Mouse (Mus musculus): ENCODE data around the gene Exoc2. TPM values are rescaled to one million over a fixed set of nuclear protein-coding genes. Genes with fewer than 3 reads are reported as not detected.

Exoc2 gene
- polyA plus RNA-seq, 1 experiment from 2014 or later, result 13.5 TPM

DNA sequence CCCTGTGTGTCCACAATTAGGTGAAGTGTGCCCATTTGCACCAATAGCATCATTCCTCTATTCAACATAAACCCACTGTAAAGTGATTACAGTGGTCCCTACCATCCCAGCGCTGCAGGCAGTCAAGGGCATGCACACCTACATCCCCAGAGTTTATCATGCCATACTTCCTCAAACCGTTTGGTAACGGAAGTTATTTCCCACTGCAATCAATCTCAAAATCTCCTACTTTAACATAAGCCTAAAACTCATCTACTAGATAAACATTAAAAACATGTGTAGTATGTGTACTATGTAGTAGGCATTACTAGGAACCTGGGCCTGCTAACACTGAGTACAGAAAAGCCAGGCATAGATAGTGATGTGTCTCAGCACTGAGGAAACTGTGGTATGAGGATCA, 2.8 kb downstream of the Exoc2 start:
- WGBS (ENCODE audit: insufficient replicate concordance), result 41% methylated on average over 3 of the region's 3 CpGs
- no peak overlapping the region for H3K9ac ChIP-seq

DNA sequence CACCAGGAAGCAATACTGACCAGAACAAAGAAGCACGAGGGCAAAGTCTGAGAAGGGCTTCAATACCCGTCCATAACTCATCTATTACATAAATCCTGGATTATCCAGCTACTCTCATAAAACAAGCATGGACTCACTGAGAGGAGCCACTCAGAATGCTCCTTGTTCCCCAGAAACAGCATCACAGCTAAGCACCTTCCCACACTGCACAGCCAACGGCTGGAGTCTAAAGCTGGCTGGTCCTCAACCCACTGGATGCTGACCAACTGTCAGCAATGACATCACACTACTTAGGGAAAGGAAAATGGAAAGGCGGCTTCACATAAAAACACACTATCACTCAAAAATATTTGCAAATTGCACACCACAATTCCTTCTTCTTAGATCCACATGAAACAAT, 5.6 kb downstream of the Exoc2 start:
- ATAC-seq (ENCODE audit: low read depth) (no peak), DNase-seq (no peak)
- no peak overlapping the region for H3K4me2 ChIP-seq
- no peak overlapping the region for H3K27ac ChIP-seq
- no peaks in the 10 kb centered on the region for H3K27me3 ChIP-seq
- H3K9me3 ChIP-seq (replicated peaks), result no peaks in the 10 kb centered on the region
- no peak overlapping the region for H3K9ac ChIP-seq
- H3K4me1 ChIP-seq (replicated peaks), result peaks cover 54% of the 10 kb centered on the region
- WGBS (ENCODE audit: insufficient replicate concordance), result 54% methylated on average over 4 of the region's 4 CpGs
- H3K36me3 ChIP-seq, result no peaks in the 10 kb centered on the region
- no peak overlapping the region for H3K4me3 ChIP-seq (replicated peaks)

More for the DNA sequence above, 2.8 kb downstream of the Exoc2 start:
- no peak overlapping the region for H3K4me2 ChIP-seq
- no peaks in the 10 kb centered on the region for H3K36me3 ChIP-seq
- H3K27ac ChIP-seq, result 0 out of 2 replicates have a peak overlapping the region, but pooled peaks have one; percentile 32
- H3K4me1 ChIP-seq (replicated peaks), result peaks cover 57% of the 10 kb centered on the region
- DNase-seq, result no peak
- no peak for ATAC-seq (ENCODE audit: low read depth)
- H3K4me3 ChIP-seq (replicated peaks), result no peak overlapping the region
- no peaks in the 10 kb centered on the region for H3K27me3 ChIP-seq
- H3K9me3 ChIP-seq (replicated peaks), result no peaks in the 10 kb centered on the region

DNA sequence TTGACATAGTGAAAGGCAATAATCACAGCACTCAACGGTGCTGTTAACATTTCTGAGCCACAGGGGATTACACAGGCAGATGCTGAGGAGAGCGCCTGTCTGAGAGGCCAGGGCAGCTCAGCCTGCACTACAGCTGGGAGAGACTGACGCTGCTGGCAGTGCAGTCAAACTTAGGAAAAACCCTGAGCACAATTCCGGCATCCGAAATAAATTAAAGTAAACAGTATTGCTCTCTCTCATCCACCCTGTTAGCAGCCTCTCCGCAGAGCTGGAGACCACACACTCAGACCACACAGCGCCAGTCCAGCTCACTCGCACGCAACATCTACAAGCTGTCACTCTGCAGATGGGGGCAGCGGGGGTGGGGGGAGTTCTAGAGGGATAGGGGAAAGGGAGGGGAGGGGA, 7.4 kb downstream of the Exoc2 start:
- no peaks in the 10 kb centered on the region for H3K27me3 ChIP-seq
- 65% methylated on average over 10 of the region's 10 CpGs for WGBS (ENCODE audit: insufficient replicate concordance)
- DNase-seq (no peak), ATAC-seq (ENCODE audit: low read depth) (no peak)
- no peak overlapping the region for H3K4me3 ChIP-seq (replicated peaks)
- H3K4me1 ChIP-seq (replicated peaks), result peaks cover 57% of the 10 kb centered on the region
- no peak overlapping the region for H3K27ac ChIP-seq
- H3K9ac ChIP-seq, result no peak overlapping the region
- no peaks in the 10 kb centered on the region for H3K36me3 ChIP-seq
- no peak overlapping the region for H3K4me2 ChIP-seq
- no peaks in the 10 kb centered on the region for H3K9me3 ChIP-seq (replicated peaks)

DNA sequence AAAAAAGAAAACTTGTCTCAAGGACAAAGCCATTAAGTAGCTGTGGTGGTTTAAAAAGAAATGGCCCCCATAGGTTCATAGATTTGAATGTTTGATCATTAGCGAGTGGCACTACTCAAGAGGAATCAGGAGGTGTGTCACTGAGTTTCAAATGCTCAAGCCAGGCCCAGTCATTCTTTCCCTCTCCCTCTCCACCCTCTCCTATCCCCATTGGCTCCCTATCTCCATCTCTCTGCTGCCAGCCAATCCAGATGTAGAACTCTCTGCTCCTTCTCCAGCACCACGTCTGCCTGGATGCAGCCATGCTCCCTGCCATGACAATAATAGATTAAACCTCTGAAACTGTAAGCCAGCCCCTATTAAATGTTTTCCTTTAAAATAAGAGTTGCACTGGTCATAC, 12.0 kb downstream of the Exoc2 start:
- WGBS (ENCODE audit: insufficient replicate concordance), result 67% methylated on average over 2 of the region's 2 CpGs

DNA sequence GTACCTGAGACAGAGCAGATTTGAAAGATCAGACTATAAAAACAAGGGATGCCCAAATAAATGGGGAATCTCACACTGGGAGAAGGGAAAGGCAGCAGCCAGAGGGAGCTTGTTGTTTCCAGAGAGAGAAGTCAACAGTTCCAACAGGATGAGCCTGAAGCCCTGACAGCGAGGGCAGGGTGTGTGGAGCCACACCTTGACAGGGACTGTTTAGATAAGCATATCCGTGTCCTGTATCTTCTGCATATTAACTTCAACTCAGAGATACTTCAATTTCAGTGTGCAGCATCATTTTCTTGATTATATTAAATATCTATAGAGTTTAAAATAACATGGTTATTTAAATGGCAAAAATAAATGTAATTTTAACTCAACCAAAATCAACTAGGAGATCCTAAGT, 13.2 kb downstream of the Exoc2 start:
- Histone ChIP-seq H3K27me3 (no peaks in the 10 kb centered on the region), H3K27ac (peak overlapping the region; percentile 84), H3K4me2 (peak overlapping the region; percentile 53), H3K9ac (0 out of 2 replicates have a peak overlapping the region, but pooled peaks have one; percentile 22), H3K36me3 (no peaks in the 10 kb centered on the region), H3K9me3 (replicated peaks) (no peaks in the 10 kb centered on the region), H3K4me1 (replicated peaks) (peaks cover 43% of the 10 kb centered on the region), H3K4me3 (replicated peaks) (0 out of 2 replicates have a peak overlapping the region, but pooled peaks have one; percentile 7)
- WGBS (ENCODE audit: insufficient replicate concordance), result 23% methylated on average over 2 of the region's 2 CpGs
- DNase-seq, result peak; percentile 40
- ATAC-seq (ENCODE audit: low read depth), result peak; percentile 95

More for the DNA sequence above, 12.0 kb downstream of the Exoc2 start:
- ATAC-seq (ENCODE audit: low read depth), result peak; percentile 83
- H3K9me3 ChIP-seq (replicated peaks), result no peaks in the 10 kb centered on the region
- no peak for DNase-seq
- H3K4me1 ChIP-seq (replicated peaks), result peaks cover 50% of the 10 kb centered on the region
- H3K27ac ChIP-seq, result peak overlapping the region; percentile 84; the same call in 1 of the 2 replicates
- no peaks in the 10 kb centered on the region for H3K36me3 ChIP-seq
- H3K4me2 ChIP-seq, result no peak overlapping the region
- no peak overlapping the region for H3K9ac ChIP-seq
- no peaks in the 10 kb centered on the region for H3K27me3 ChIP-seq
- no peak overlapping the region for H3K4me3 ChIP-seq (replicated peaks)

DNA sequence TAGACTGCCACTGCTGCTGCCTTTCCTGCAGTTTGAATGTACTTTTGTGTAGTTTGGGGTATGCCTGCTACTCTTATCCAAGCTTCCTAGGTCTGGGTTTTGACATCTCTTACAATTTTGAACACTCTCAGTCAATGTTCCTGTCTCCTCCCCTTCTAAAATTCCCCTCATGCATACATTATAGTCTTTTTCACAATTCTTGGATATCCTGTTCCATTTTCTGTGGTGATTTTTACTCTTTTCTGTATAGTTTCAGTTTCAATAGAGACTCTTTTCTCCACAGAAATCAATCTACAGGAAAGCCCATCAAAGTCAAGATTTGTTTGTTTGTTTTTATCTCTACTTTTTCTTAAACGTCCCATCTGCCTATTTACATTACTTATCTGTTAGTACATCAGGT, 20.3 kb downstream of the Exoc2 start:
- WGBS (ENCODE audit: insufficient replicate concordance), result 31% methylated on average over 1 of the region's 1 CpGs
- Histone ChIP-seq H3K4me1 (replicated peaks) (peaks cover 18% of the 10 kb centered on the region), H3K36me3 (peaks cover 7% of the 10 kb centered on the region), H3K9me3 (replicated peaks) (no peaks in the 10 kb centered on the region), H3K27ac (no peak overlapping the region), H3K27me3 (no peaks in the 10 kb centered on the region), H3K4me3 (replicated peaks) (no peak overlapping the region), H3K9ac (no peak overlapping the region), H3K4me2 (no peak overlapping the region)
- DNase-seq, result no peak
- no peak for ATAC-seq (ENCODE audit: low read depth)

DNA sequence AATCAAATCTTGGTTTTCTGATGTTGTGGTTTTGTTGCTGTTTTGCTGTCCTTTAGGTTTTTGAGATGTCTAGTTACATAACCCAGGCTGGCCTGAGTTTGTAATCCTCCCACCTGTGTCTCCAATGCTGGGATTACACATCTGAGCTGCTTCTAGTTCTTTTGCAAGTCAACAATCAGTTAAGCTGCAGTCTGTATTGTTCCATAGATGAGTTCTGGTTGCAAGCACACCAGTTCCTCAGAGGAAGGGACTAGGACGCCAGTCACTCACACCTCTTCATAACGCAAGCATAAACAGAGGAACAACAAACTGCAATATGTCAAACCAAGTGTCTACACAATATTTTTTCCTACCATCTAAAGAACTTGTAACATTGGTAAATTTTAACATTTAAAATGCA, 21.8 kb downstream of the Exoc2 start:
- Histone ChIP-seq H3K9me3 (replicated peaks) (no peaks in the 10 kb centered on the region), H3K4me3 (replicated peaks) (no peak overlapping the region), H3K4me1 (replicated peaks) (peaks cover 21% of the 10 kb centered on the region), H3K4me2 (no peak overlapping the region), H3K9ac (no peak overlapping the region), H3K36me3 (peaks cover 7% of the 10 kb centered on the region), H3K27ac (no peak overlapping the region), H3K27me3 (no peaks in the 10 kb centered on the region)
- 83% methylated on average over 2 of the region's 2 CpGs for WGBS (ENCODE audit: insufficient replicate concordance)
- DNase-seq, result no peak
- ATAC-seq (ENCODE audit: low read depth), result no peak

DNA sequence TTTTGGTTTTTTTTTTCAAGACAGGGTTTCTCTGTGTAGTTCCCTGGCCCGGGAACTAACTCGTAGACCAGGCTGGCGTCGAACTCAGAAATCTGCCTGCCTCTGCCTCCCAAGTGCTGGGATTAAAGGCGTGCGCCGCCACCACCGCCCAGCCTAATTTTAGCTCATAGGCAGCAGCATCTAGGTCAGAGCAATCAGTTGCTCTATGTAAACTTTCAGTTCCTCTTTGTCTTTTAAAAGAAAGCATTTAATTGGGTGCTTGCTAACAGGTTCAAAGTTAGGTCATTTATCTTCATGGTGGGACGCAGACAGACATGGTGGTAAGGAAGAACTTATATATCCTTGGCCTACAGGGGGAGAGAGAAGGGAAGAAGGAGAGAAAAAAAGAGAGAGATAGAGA, 24.7 kb downstream of the Exoc2 start:
- no peak overlapping the region for H3K27ac ChIP-seq
- H3K9me3 ChIP-seq (replicated peaks), result no peaks in the 10 kb centered on the region
- no peak overlapping the region for H3K9ac ChIP-seq
- no peak overlapping the region for H3K4me3 ChIP-seq (replicated peaks)
- WGBS (ENCODE audit: insufficient replicate concordance), result 81% methylated on average over 9 of the region's 9 CpGs
- ATAC-seq (ENCODE audit: low read depth) (no peak), DNase-seq (no peak)
- H3K4me1 ChIP-seq (replicated peaks), result peaks cover 22% of the 10 kb centered on the region
- no peak overlapping the region for H3K4me2 ChIP-seq
- H3K36me3 ChIP-seq, result no peaks in the 10 kb centered on the region
- H3K27me3 ChIP-seq, result no peaks in the 10 kb centered on the region

DNA sequence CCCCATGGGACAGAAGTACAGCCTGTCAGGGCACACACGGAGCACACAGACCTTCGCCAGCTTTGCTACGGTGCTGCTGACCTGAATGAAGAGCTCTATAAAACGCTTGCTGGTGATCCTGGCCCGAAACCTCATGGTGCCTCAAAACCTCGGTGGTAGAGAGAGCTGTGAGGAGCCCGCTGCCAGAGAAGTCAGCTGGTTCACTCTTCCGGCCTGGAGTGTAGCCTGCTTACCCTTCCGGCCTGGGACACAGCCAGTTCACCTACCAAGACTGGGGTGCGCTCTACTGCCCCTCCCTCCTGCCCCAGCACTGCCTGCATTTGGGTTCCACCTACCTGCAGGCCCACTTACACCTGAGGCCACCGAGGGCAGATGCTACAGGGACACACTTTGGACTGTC, 26.4 kb downstream of the Exoc2 start, which contains the start of gene Hus1b:
TSS of gene Hus1b (minus strand) at position 220 of the 400 bp plus-strand sequence.
- no peak within 1 kb of the TSS for H3K4me3 ChIP-seq (replicated peaks)
- WGBS (ENCODE audit: insufficient replicate concordance), result 86% methylated on average over 11 of the region's 11 CpGs
- H3K27me3 ChIP-seq, result no peaks in the 10 kb centered on the region
- no peak within 1 kb of the TSS for H3K27ac ChIP-seq
- no peak within 1 kb of the TSS for H3K9ac ChIP-seq
- peaks cover 13% of the 10 kb centered on the region for H3K4me1 ChIP-seq (replicated peaks)
- no peaks in the 10 kb centered on the region for H3K36me3 ChIP-seq
- H3K4me2 ChIP-seq, result no peak within 1 kb of the TSS
- ATAC-seq (ENCODE audit: low read depth), result no peak
- no peak for DNase-seq
- H3K9me3 ChIP-seq (replicated peaks), result no peaks in the 10 kb centered on the region

DNA sequence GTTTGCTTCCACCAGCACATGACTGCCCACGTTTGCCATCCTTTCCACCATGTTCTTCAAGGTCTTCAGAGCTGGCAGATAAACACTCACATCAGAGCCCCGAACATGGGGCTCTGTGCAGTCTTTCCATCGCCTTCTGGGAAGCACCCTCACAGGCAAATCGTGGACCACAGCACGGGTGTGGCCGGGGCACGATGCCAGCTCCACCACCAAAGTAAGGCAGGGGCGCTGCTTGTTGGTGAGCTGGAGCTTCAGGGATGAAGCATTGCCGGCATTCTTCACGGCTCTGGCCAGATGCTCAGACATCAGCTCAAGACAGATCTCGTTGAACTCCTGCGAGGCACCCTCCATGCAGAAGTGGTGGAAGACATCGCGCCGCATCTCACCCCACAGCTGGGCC, 26.8 kb downstream of the Exoc2 start:
- Histone ChIP-seq H3K27ac (no peak overlapping the region), H3K27me3 (no peaks in the 10 kb centered on the region), H3K36me3 (no peaks in the 10 kb centered on the region), H3K4me2 (no peak overlapping the region), H3K4me3 (replicated peaks) (no peak overlapping the region), H3K9me3 (replicated peaks) (no peaks in the 10 kb centered on the region), H3K9ac (no peak overlapping the region), H3K4me1 (replicated peaks) (peaks cover 11% of the 10 kb centered on the region)
- no peak for DNase-seq
- 87% methylated on average over 15 of the region's 15 CpGs for WGBS (ENCODE audit: insufficient replicate concordance)
- no peak for ATAC-seq (ENCODE audit: low read depth)

DNA sequence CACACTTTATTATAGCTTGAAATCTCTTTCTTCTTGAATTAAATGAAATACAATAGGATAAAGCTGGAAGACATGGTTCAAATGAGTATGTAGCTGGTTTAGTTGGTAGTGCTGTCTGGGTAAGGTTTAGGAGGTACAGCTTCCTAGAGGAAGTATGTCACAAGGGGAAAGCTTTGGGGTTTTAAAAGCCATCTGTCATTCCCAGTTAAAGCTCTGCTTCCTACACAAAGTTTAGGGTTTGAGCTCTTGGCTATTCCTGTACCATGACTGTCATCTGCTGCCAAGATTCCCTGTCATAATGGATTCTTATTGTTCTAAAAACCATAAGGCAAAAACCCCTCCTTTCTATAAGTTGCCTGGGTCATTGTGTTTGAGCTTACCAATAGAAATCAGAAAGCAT, 28.1 kb downstream of the Exoc2 start:
- Histone ChIP-seq H3K4me2 (no peak overlapping the region), H3K9ac (no peak overlapping the region), H3K27me3 (no peaks in the 10 kb centered on the region), H3K36me3 (no peaks in the 10 kb centered on the region), H3K4me1 (replicated peaks) (peaks cover 8% of the 10 kb centered on the region), H3K27ac (no peak overlapping the region), H3K9me3 (replicated peaks) (no peaks in the 10 kb centered on the region), H3K4me3 (replicated peaks) (no peak overlapping the region)
- no peak for ATAC-seq (ENCODE audit: low read depth)
- no peak for DNase-seq

DNA sequence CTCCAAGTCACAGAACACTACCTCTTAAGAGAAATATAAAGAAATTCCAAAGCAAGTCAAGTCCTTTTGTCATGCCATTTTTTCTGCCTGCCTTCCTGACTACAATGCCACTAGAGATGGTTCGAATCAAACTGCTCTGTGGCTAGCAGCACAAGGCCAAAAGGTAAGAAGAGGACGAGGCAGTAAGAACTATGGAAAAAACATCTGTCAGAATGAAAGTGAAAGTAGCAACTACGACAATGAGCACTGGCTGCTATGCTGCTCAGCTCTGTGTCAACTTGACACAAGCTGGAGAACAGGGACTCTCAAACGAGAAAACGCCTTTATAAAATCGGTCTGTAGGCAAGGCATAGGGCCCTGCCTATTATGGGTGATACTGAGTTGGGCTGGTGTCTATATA, 40.9 kb downstream of the Exoc2 start:
- Histone ChIP-seq H3K9ac (no peak overlapping the region), H3K27ac (0 out of 2 replicates have a peak overlapping the region, but pooled peaks have one; percentile 29), H3K4me1 (replicated peaks) (peaks cover 43% of the 10 kb centered on the region), H3K9me3 (replicated peaks) (no peaks in the 10 kb centered on the region), H3K36me3 (peaks cover 11% of the 10 kb centered on the region), H3K4me2 (no peak overlapping the region), H3K4me3 (replicated peaks) (no peak overlapping the region), H3K27me3 (no peaks in the 10 kb centered on the region)
- no peak for DNase-seq
- 82% methylated on average over 6 of the region's 6 CpGs for WGBS (ENCODE audit: insufficient replicate concordance)
- ATAC-seq (ENCODE audit: low read depth), result no peak

All from liver, embryonic 13.5 days (tissue).